Mouse (Mus musculus): ENCODE data around the gene Lag3. TPM values are rescaled to one million over a fixed set of nuclear protein-coding genes. Genes with fewer than 3 reads are reported as not detected.

Lag3 gene
- polyA plus RNA-seq, 1 experiment from 2014 or later = 1.9 TPM

- H3K4me3 ChIP-seq (ENCODE audit: low read length) = no peak overlapping the region
- H3K4me2 ChIP-seq (ENCODE audit: low read depth, low read length) = no peak overlapping the region
- no peak for ATAC-seq
- H3K4me1 ChIP-seq (ENCODE audit: control insufficient read depth, insufficient read depth, low read length) = peaks cover 22% of the 10 kb centered on the region
- H3K27ac ChIP-seq (ENCODE audit: low read length) = no peak overlapping the region
- H3K36me3 ChIP-seq (ENCODE audit: control insufficient read depth, insufficient read depth, low read length) = peaks cover 22% of the 10 kb centered on the region; the same call in 1 of the 2 replicates
- H3K9me3 ChIP-seq (ENCODE audit: control insufficient read depth, low read length) = no peaks in the 10 kb centered on the region
- no peak overlapping the region for H3K9ac ChIP-seq (ENCODE audit: low read depth, low read length)
- WGBS = 72% methylated on average over 2 of the region's 2 CpGs
- H3K27me3 ChIP-seq (replicated peaks; ENCODE audit: control insufficient read depth, insufficient read depth, low read length) = no peaks in the 10 kb centered on the region
Measured at GRCm38 (mm10) chr6:124937493-124937892, 26.0 kb upstream of the Lag3 start.

GRCm38 (mm10) chr6:124936681-124937080, 25.2 kb upstream of the Lag3 start:
- WGBS = 100% methylated on average over 1 of the region's 1 CpGs
- Histone ChIP-seq H3K9ac (ENCODE audit: low read depth, low read length) (no peak overlapping the region), H3K36me3 (ENCODE audit: control insufficient read depth, insufficient read depth, low read length) (peaks cover 22% of the 10 kb centered on the region; the same call in 1 of the 2 replicates), H3K27ac (ENCODE audit: low read length) (no peak overlapping the region), H3K4me1 (ENCODE audit: control insufficient read depth, insufficient read depth, low read length) (peaks cover 27% of the 10 kb centered on the region), H3K9me3 (ENCODE audit: control insufficient read depth, low read length) (no peaks in the 10 kb centered on the region), H3K4me2 (ENCODE audit: low read depth, low read length) (no peak overlapping the region), H3K4me3 (ENCODE audit: low read length) (no peak overlapping the region), H3K27me3 (replicated peaks; ENCODE audit: control insufficient read depth, insufficient read depth, low read length) (no peaks in the 10 kb centered on the region)
- ATAC-seq = no peak

- ATAC-seq = no peak
- H3K36me3 ChIP-seq (ENCODE audit: control insufficient read depth, insufficient read depth, low read length) = peaks cover 22% of the 10 kb centered on the region; the same call in 1 of the 2 replicates
- no peak overlapping the region for H3K27ac ChIP-seq (ENCODE audit: low read length)
- no peak overlapping the region for H3K4me3 ChIP-seq (ENCODE audit: low read length)
- peaks cover 33% of the 10 kb centered on the region for H3K4me1 ChIP-seq (ENCODE audit: control insufficient read depth, insufficient read depth, low read length)
- H3K9ac ChIP-seq (ENCODE audit: low read depth, low read length) = no peak overlapping the region
- H3K27me3 ChIP-seq (replicated peaks; ENCODE audit: control insufficient read depth, insufficient read depth, low read length) = no peaks in the 10 kb centered on the region
- H3K9me3 ChIP-seq (ENCODE audit: control insufficient read depth, low read length) = no peaks in the 10 kb centered on the region
- H3K4me2 ChIP-seq (ENCODE audit: low read depth, low read length) = no peak overlapping the region
- WGBS = 95% methylated on average over 7 of the region's 7 CpGs
Measured at GRCm38 (mm10) chr6:124934670-124935069, 23.2 kb upstream of the Lag3 start.

GRCm38 (mm10) chr6:124933127-124933526, 21.6 kb upstream of the Lag3 start:
- no peaks in the 10 kb centered on the region for H3K27me3 ChIP-seq (replicated peaks; ENCODE audit: control insufficient read depth, insufficient read depth, low read length)
- H3K27ac ChIP-seq (ENCODE audit: low read length) = no peak overlapping the region
- peaks cover 33% of the 10 kb centered on the region for H3K4me1 ChIP-seq (ENCODE audit: control insufficient read depth, insufficient read depth, low read length)
- no peak overlapping the region for H3K4me2 ChIP-seq (ENCODE audit: low read depth, low read length)
- peaks cover 22% of the 10 kb centered on the region; the same call in 1 of the 2 replicates for H3K36me3 ChIP-seq (ENCODE audit: control insufficient read depth, insufficient read depth, low read length)
- 92% methylated on average over 3 of the region's 3 CpGs for WGBS
- ATAC-seq = no peak
- no peak overlapping the region for H3K4me3 ChIP-seq (ENCODE audit: low read length)
- no peak overlapping the region for H3K9ac ChIP-seq (ENCODE audit: low read depth, low read length)
- H3K9me3 ChIP-seq (ENCODE audit: control insufficient read depth, low read length) = no peaks in the 10 kb centered on the region

GRCm38 (mm10) chr6:124932314-124932695, 20.8 kb upstream of the Lag3 start:
- Histone ChIP-seq H3K4me1 (ENCODE audit: control insufficient read depth, insufficient read depth, low read length) (peaks cover 33% of the 10 kb centered on the region), H3K4me3 (ENCODE audit: low read length) (peak overlapping the region; percentile 98), H3K27ac (ENCODE audit: low read length) (peak overlapping the region; percentile 92), H3K9ac (ENCODE audit: low read depth, low read length) (peak overlapping the region; percentile 90), H3K4me2 (ENCODE audit: low read depth, low read length) (peak overlapping the region; percentile 94), H3K36me3 (ENCODE audit: control insufficient read depth, insufficient read depth, low read length) (peaks cover 22% of the 10 kb centered on the region; the same call in 1 of the 2 replicates), H3K9me3 (ENCODE audit: control insufficient read depth, low read length) (no peaks in the 10 kb centered on the region), H3K27me3 (replicated peaks; ENCODE audit: control insufficient read depth, insufficient read depth, low read length) (no peaks in the 10 kb centered on the region)
- ATAC-seq = no peak
- WGBS = 41% methylated on average over 12 of the region's 12 CpGs

- Histone ChIP-seq H3K9me3 (ENCODE audit: control insufficient read depth, low read length) (no peaks in the 10 kb centered on the region), H3K4me2 (ENCODE audit: low read depth, low read length) (peak overlapping the region; percentile 94), H3K27me3 (replicated peaks; ENCODE audit: control insufficient read depth, insufficient read depth, low read length) (no peaks in the 10 kb centered on the region), H3K27ac (ENCODE audit: low read length) (peak overlapping the region; percentile 92), H3K36me3 (ENCODE audit: control insufficient read depth, insufficient read depth, low read length) (peaks cover 22% of the 10 kb centered on the region; the same call in 1 of the 2 replicates), H3K4me3 (ENCODE audit: low read length) (peak overlapping the region; percentile 98), H3K9ac (ENCODE audit: low read depth, low read length) (peak overlapping the region; percentile 90), H3K4me1 (ENCODE audit: control insufficient read depth, insufficient read depth, low read length) (peaks cover 33% of the 10 kb centered on the region)
- under 1% methylated on average over 48 of the region's 48 CpGs for WGBS
- ATAC-seq = peak; percentile 18
Measured at GRCm38 (mm10) chr6:124931525-124932313, 20.2 kb upstream of the Lag3 start.

GRCm38 (mm10) chr6:124930754-124931524, 19.4 kb upstream of the Lag3 start, which contains the start of gene Mlf2:
Gene Mlf2, plus strand, starts transcription at chr6:124931386.
- Histone ChIP-seq H3K27ac (ENCODE audit: low read length) (peak within 1 kb of the TSS; percentile 92), H3K4me1 (ENCODE audit: control insufficient read depth, insufficient read depth, low read length) (peaks cover 37% of the 10 kb centered on the region), H3K36me3 (ENCODE audit: control insufficient read depth, insufficient read depth, low read length) (peaks cover 18% of the 10 kb centered on the region; the same call in 1 of the 2 replicates), H3K27me3 (replicated peaks; ENCODE audit: control insufficient read depth, insufficient read depth, low read length) (no peaks in the 10 kb centered on the region), H3K9me3 (ENCODE audit: control insufficient read depth, low read length) (no peaks in the 10 kb centered on the region), H3K4me2 (ENCODE audit: low read depth, low read length) (peak within 1 kb of the TSS; percentile 94), H3K4me3 (ENCODE audit: low read length) (peak within 1 kb of the TSS; percentile 98), H3K9ac (ENCODE audit: low read depth, low read length) (peak within 1 kb of the TSS; percentile 90)
- WGBS = 0% methylated on average over 51 of the region's 64 CpGs
- peak; percentile 94 for ATAC-seq

GRCm38 (mm10) chr6:124930231-124930630, 18.7 kb upstream of the Lag3 start:
- Histone ChIP-seq H3K36me3 (ENCODE audit: control insufficient read depth, insufficient read depth, low read length) (peaks cover 13% of the 10 kb centered on the region; the same call in 1 of the 2 replicates), H3K27me3 (replicated peaks; ENCODE audit: control insufficient read depth, insufficient read depth, low read length) (no peaks in the 10 kb centered on the region), H3K4me2 (ENCODE audit: low read depth, low read length) (peak overlapping the region; percentile 39; the same call in 1 of the 2 replicates), H3K9ac (ENCODE audit: low read depth, low read length) (peak overlapping the region; percentile 62; the same call in 1 of the 2 replicates), H3K4me1 (ENCODE audit: control insufficient read depth, insufficient read depth, low read length) (peaks cover 42% of the 10 kb centered on the region), H3K4me3 (ENCODE audit: low read length) (peak overlapping the region; percentile 98), H3K9me3 (ENCODE audit: control insufficient read depth, low read length) (no peaks in the 10 kb centered on the region), H3K27ac (ENCODE audit: low read length) (peak overlapping the region; percentile 92)
- 39% methylated on average over 1 of the region's 1 CpGs for WGBS
- ATAC-seq = 0 out of 2 replicates have a peak, but pooled peaks have one; percentile 0

- H3K9ac ChIP-seq (ENCODE audit: low read depth, low read length) = peak overlapping the region; percentile 48
- peak overlapping the region; percentile 44 for H3K4me2 ChIP-seq (ENCODE audit: low read depth, low read length)
- H3K9me3 ChIP-seq (ENCODE audit: control insufficient read depth, low read length) = no peaks in the 10 kb centered on the region
- peaks cover 29% of the 10 kb centered on the region for H3K4me1 ChIP-seq (ENCODE audit: control insufficient read depth, insufficient read depth, low read length)
- no peaks in the 10 kb centered on the region for H3K27me3 ChIP-seq (replicated peaks; ENCODE audit: control insufficient read depth, insufficient read depth, low read length)
- H3K27ac ChIP-seq (ENCODE audit: low read length) = peak overlapping the region; percentile 81
- peak overlapping the region; percentile 24 for H3K4me3 ChIP-seq (ENCODE audit: low read length)
- no peaks in the 10 kb centered on the region for H3K36me3 ChIP-seq (ENCODE audit: control insufficient read depth, insufficient read depth, low read length)
- ATAC-seq = peak; percentile 44
- 18% methylated on average over 5 of the region's 5 CpGs for WGBS
Measured at GRCm38 (mm10) chr6:124925941-124926340, 14.4 kb upstream of the Lag3 start.
